In genomic region chr3:137216036-137216435, GRCm38 (mm10) we compare ENCODE assay signal across 15 mouse cellular contexts.
"Had no signal": no experiment of that assay in that cellular context is flagged by ENCODE, and none has a peak within 500 bp of the region (broad histone marks: within the 10 kb centered on the region; RNA-seq: fewer than 3 reads in every experiment).

No protein-coding gene starts in this region.

- H3K27ac ChIP-seq: kidney, postnatal 0 days; left cerebral cortex, adult 2 months; limb, embryonic 12.5 days; liver, embryonic 13.5 days; midbrain, embryonic 13.5 days; neural tube, embryonic 15.5 days had no signal

- H3K4me1 ChIP-seq: limb, embryonic 12.5 days; liver, embryonic 13.5 days; midbrain, embryonic 13.5 days; neural tube, embryonic 15.5 days had no signal

- H3K27me3 ChIP-seq: limb, embryonic 12.5 days; liver, embryonic 13.5 days; midbrain, embryonic 13.5 days; neural tube, embryonic 15.5 days had no signal

- H3K4me2 ChIP-seq: limb, embryonic 12.5 days; liver, embryonic 13.5 days; midbrain, embryonic 13.5 days; neural tube, embryonic 15.5 days had no signal

- DNase-seq: liver; liver, embryonic 13.5 days; liver, postnatal 0 days; right cerebral cortex, adult 18-20 months; right cerebral cortex, postnatal 25 days; thymus, postnatal 4 days had no signal

- H3K36me3 ChIP-seq: limb, embryonic 12.5 days; liver, embryonic 13.5 days; midbrain, embryonic 13.5 days; neural tube, embryonic 15.5 days had no signal

- H3K9ac ChIP-seq: limb, embryonic 12.5 days; liver, embryonic 13.5 days; liver, postnatal 0 days; midbrain, embryonic 13.5 days; neural tube, embryonic 15.5 days had no signal

- H3K4me3 ChIP-seq: left cerebral cortex, adult 2 months; limb, embryonic 12.5 days; liver, embryonic 13.5 days; midbrain, embryonic 13.5 days; myocyte; neural tube, embryonic 15.5 days had no signal

- ATAC-seq: inflammation-experienced regulatory T-cells, adult 6 months; intestine, postnatal 0 days; liver, postnatal 0 days; lung, postnatal 0 days; midbrain, embryonic 13.5 days had no signal

- H3K9me3 ChIP-seq: limb, embryonic 12.5 days; liver, embryonic 13.5 days; midbrain, embryonic 13.5 days; neural tube, embryonic 15.5 days had no signal
